Mouse (Mus musculus): Measurements from ENCODE around the gene Htr3a.

Gene Htr3a

DNA sequence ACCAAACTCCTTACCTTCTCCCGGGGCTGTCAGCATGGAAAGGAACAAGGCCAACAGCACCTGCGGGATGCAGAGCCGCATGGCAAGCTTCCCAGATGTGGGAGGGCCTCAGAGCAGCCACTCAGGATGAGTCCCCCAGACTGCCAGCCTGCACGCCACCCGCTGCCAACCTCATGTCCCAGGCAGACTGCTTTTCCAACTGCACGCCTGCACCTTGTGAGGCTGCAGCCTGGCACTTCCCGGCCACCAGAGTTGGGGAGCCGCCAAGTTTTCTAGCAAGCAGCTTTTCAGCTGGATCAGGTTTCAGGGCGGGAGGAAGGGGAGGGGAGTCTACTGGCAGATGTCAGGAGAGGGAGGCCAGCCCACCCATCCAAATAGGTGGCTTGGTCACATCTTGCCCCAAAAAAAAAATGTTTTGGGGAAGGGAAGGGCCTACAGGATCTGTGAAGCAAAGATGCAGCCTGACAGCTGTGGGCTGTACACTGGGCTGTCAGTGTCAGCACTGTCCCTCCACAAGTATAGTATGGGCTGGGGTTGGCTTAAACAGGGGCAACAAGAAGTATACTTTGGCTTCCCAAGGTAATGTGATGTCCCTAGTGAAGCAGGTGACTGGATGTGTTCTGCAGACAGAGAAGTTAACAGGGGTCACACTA lies at the start of gene Htr3a:
Gene Htr3a, minus strand, starts transcription at position 215 of the 653 bp plus-strand sequence.
- peak; percentile 49 for DNase-seq (ENCODE audit: low read depth, low spot score)

DNA sequence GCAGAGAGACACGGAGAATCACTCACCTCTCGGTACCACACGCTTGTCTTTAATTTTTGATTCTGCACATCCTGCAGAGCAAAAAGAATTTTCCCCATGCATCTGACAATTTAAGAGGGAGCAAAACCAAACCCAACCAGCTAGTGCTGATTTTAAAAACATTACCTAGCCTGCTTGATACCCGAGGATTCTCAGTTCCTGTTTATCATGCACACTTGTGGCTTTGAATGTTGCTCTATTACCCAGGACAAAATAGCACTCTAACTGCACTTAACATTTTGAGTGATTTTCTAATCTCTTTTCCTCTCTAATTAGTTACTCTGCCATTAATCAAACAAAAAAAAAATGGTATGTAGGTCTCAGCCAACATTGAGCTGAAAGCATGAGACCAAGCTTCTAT lies 36.7 kb upstream of the Htr3a start:
- DNase-seq (ENCODE audit: low read depth, low spot score), result no peak

DNA sequence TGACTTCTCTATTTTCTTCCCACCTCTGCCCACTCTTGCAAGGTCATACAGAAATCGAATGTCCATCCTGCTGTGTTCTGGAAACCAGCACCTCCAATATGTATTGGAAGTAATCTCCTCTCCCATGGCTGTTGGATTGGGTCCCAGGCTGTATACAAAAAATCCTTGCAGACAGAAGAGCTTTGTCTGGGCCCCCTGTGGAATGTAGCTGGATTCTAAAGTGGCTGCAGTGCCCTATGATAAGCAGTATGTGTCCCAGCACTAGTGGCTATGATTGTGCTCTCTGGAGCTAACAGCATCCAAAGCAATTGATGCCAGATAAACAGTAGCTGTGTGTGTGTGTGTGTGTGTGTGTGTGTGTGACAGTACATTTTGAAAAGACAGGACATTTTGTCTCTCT lies 31.4 kb upstream of the Htr3a start:
- no peak for DNase-seq (ENCODE audit: low read depth, low spot score)

DNA sequence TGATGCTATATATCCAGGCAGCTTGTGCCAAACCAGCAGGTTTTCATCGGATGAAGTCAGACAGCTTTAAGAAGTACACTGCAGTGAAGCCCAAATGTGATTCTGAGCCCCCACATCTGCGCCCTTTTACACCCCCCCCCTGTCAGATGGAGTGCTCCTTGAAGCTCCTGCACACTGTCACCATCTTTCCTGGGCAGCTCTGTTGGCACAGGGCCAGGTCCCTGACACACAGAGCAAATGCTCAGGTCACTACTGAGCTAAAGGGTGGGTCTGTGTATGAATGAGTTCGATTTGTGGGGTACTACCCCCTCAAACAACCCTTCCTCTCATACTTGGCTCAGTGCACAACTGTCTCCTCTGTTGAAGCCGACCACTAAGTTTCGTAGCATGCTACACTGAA lies 18.5 kb upstream of the Htr3a start:
- DNase-seq (ENCODE audit: low read depth, low spot score), result no peak

DNA sequence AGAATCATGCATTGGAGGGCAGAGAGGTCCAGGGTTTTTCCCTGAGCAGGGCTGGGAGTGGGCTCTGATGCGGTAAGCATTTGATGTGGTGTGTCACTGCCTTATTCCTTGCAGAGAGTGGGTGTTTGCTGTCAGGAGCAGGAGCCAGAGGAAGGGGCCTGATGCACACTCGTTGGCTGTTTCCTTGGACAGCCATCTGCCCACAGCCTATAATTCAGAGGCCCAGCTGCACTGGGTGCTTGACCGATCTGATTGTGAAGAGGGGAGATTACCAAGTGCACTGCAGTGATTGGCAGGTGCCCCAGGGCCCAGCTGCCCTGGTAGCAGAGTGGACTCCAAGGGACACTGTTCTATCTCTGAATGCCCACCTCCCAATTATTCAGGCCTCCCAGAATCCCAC lies 17.9 kb upstream of the Htr3a start:
- DNase-seq (ENCODE audit: low read depth, low spot score), result no peak

DNA sequence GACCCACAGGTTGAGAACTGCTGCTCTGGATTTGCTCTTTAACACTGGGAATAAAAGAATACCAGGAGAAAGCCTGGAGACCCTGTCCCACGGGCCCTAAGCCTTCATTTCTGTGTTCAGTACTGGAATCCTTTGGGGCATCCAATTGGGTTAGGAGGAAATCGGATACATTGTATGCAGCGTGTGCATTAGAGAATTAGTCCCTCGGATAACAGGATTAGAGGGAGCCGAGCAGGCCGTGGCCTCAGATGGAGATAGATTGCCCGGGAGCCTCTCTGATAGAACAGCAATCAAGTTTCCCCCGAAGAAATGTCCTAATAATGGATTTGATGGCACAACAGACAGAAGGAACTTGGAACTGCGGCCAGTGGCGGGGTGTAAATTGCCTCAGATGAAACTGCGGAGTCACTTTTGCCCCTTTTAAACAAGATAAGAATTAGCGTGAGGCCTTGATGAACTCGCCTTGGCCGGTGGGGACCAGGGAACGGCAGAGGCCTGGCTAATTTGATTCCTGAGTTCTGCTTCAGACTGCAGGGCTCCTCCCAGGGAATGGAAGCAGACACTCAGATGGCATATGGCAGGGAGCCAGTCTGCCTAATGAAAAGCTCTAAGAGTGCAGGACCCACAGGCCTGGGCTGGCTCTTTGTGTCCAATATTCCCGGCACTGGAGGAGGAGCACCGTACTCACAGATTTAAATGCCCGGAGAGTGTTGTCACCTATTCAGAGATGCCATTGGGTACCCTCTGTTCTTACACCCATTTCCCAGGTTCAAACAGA lies 5.3 kb upstream of the Htr3a start:
- no peak for DNase-seq (ENCODE audit: low read depth, low spot score)

DNA sequence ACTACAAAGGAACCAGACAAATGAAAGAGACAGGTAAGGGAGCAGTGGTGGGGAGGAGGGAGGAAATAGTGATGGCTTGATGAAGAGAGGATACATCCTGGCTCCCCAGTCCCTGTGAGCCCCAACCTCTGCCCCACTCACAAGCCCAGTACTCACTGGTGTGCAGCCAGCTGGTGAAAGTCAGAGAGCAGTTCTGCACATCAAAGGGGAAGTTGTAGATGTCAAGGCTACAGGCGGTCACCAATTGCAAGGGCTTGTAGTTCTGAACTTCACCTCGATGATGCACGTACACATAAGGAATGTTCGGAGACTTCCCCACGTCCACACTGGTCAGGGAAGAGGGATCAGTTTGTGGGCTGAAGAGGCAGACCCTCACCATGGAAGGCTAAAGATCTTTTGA lies 6.5 kb downstream of the Htr3a start:
- DNase-seq (ENCODE audit: low read depth, low spot score), result no peak

DNA sequence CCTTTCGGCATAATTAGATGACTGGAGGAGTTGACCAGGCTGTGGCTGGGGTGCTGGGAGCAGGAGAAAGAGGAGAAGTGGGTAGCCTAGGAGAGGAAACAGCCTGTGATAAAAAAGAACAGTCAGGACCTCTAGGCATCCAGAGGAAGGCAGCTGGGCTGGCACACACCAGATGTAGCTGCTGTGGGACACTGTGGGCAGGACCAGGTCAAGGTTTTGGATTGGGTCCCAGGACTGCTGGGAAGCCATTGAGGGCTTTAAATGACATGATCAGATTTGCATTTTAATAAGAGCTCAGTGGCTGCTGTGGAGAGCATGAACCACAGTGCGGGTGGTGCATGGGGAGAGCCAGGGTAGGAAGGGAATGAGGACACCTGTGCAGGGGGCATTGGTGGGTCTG lies 7.1 kb downstream of the Htr3a start:
- DNase-seq (ENCODE audit: low read depth, low spot score), result no peak

DNA sequence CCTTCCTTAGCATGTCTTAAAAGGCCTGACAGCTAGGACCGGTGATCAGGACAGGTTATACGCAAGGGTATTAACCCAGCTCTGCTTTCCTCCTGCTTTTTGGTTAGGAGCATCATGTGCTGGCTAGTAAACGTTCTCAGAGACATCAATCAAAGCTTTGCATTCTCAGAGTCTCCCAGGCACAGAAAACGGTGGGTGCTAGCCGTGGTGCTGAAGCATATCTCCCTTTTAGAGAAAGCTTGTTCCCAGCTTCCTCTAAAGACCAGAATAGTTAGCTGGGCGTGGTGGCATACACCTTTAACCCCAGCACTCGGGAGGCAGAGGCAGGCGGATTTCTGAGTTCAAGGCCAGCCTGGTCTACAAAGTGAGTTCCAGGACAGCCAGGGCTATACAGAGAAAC lies 12.3 kb downstream of the Htr3a start:
- no peak for DNase-seq (ENCODE audit: low read depth, low spot score)

DNA sequence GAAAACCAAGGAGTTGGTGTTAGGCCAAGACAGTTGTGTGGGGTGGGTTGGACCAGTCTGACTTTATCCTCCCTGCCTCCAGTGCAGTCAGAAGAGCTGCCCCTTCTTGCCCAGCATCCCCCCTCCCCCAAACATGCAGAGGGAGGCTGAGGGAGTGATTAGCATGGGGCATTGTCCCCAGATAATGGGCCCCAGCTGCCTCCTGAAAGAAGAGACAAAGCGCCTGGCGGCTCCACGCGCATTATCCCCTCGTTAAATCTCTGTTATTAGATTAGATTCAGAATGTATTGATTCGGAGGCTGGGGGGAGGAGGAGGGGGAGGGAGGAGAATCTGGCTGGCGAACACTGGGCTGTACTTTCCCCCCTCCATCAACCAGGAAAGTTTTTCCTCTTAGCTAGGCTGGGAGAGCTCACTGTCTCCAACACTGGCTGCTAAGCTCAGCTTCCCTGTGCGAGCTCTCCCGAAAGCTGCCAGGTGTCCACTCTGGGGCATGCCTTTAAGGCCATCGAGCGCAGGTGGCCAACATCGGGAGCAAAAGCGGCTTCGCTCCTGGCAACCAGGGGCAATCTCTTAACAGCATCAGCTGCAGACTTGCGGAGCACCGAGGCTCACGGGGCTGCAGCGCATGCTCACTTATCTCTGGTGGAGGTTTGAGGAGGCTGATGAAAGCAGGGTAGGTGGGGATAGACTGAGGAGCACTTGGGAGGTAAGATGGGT lies 14.9 kb downstream of the Htr3a start:
- no peak for DNase-seq (ENCODE audit: low read depth, low spot score)

DNA sequence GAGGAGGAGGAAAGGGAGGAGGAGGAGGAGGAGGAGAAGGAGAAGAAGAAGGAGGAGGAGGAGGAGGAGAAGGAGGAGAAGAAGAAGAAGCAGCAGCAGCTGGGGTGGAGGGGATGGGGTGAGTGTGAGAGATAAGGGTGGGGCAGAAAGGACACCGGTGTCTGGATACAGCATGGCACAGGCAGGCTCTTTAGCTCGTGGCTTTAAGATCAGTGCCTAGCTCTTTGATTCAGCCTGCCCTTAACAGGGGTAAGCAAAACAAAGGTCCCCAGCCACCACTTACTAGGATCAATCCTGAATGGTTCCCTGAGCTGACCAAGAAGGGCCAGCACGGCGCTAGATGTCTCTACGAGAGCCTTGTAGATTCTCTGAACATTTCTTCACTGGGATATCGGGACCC lies 16.1 kb downstream of the Htr3a start:
- no peak for DNase-seq (ENCODE audit: low read depth, low spot score)

DNA sequence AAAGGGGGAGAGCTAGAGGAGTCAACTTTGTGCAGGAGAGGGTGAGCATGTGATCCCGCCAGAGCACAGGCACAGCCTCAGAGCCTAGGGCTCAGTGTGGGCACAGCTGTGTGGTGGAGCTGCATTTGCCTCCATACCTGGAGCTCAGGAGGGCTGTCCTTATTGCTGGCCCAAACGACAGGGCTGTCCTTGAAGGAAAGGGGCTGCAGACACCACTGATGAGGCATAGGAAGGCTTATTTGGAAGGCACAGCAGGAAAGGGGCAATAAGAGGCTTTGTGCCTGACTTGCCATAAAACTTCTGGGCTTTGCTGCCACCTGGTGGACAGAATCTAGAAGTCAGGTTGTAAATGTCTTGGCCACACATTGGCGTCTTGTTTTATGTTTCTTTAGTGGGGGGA lies 16.9 kb downstream of the Htr3a start:
- peak; percentile 52 for DNase-seq (ENCODE audit: low read depth, low spot score)

DNA sequence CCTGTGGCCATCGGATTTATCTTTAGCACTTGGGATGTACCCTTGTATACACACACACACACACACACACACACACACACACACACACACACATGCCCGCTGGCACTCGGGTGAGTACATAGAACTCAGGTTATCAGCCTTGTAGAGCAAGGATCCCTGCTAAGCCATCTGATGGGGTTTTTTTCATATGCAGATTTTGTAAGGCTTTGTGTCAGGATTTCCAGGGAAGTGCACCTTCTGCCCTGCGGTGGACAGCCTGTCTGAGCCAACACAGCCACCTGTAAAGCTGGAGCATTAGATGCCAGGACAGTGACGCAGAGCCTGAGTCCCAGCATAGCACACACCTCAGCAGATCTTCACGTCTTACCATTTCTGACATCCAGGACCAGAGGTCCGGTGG lies 21.8 kb downstream of the Htr3a start:
- no peak for DNase-seq (ENCODE audit: low read depth, low spot score)

DNA sequence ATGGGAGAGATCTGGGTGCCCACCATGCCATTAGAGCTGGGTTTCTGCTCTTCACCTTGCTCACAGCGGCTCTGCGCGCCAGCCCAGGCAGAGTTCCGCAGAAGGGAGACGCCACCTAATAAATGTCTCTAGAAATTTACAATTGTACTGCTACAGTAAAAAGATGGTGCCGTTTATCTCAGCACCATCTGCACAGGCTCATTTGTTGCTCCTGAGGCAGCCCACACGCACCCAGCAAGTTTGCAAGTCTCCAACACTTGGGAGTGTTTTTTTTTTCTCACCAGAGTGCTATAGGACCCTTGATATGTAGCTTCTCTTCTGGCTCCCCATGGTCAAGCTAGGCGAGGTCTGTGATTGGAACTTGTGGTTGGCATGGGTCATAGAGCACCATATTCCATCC lies 38.0 kb downstream of the Htr3a start:
- DNase-seq (ENCODE audit: low read depth, low spot score), result peak; percentile 33

DNA sequence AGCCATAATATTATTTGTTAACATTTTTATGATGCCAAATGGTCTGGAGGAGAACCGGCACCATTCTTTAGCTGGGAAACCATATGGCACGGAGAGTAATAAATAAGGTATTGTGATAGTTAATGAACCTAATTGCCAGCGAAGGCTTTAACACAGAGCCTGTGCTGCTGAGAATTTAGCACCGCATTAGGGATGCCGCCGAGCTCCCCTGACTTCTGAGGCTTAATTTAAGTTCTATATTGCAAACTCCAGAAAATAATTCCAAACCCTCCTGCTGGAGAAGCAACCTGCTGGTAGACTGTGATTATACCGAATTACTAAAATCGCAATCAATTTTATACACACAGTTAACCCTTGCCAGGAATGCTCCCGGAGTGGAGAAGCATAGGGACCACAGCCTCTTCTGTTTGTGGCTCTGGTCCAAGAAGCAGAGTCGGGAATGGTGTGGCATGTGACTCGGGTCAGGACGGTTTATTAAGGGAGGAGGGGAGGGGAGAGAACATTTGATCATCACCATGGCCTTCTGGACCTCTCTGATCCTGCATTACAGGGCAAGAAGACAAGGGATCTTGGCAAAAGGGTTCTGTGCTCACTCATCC lies 44.3 kb downstream of the Htr3a start:
- no peak for DNase-seq (ENCODE audit: low read depth, low spot score)

DNA sequence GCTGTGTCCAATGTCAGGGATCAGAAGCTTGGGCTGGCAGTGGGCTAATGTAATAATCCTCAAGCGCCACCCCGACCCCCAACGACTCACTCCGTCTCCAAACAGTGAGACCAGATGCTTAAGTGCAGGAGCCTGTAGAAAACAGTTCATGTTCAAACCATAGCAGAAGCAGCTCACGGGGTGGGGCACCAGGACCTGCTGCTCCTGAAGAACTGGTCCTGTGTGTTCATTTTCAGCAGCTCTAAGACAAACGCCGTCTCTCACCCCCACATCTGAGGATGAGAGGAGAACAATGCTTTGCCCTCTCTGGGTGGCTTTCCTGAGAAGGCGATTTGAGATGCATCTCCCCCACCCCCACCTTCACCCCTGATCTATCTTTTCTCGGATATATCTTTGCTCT lies 45.7 kb downstream of the Htr3a start:
- no peak for DNase-seq (ENCODE audit: low read depth, low spot score)

DNA sequence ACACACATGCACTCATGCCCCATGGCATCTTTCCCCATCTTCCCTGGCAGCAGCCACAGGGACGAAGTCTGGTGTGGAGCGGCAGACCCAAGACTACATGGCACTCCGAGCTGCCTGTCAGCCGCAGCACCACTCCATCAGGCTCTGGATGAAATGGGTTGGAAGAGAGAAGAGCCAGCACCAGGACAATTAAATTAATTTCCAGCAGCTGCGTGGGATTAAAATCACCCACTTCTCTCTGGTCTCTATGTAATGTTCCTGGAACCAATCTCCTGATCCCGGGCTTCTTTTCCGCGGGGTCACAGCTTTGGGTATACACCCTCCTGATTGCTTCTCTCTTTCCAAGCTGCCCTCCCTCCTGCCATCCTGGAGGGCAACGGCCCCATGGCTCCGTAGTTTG lies 49.4 kb downstream of the Htr3a start:
- no peak for DNase-seq (ENCODE audit: low read depth, low spot score)

DNA sequence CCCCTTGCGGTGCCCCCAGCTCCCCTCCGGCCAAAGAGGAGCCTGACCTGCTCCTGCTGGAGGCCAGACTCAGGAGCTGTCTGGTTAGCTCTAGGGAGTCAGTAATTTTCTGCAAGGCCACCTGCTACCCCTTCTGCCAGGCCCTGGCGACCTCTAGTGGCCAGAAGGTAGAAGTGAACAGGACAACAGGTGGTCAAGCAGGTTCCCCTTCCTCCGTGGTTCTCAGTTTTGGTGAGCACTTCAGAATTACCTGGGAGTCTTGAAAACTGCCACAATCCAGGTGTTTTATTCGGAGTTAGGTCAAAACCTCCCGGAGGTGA lies 50.4 kb downstream of the Htr3a start:
- no peak for DNase-seq (ENCODE audit: low read depth, low spot score)

DNA sequence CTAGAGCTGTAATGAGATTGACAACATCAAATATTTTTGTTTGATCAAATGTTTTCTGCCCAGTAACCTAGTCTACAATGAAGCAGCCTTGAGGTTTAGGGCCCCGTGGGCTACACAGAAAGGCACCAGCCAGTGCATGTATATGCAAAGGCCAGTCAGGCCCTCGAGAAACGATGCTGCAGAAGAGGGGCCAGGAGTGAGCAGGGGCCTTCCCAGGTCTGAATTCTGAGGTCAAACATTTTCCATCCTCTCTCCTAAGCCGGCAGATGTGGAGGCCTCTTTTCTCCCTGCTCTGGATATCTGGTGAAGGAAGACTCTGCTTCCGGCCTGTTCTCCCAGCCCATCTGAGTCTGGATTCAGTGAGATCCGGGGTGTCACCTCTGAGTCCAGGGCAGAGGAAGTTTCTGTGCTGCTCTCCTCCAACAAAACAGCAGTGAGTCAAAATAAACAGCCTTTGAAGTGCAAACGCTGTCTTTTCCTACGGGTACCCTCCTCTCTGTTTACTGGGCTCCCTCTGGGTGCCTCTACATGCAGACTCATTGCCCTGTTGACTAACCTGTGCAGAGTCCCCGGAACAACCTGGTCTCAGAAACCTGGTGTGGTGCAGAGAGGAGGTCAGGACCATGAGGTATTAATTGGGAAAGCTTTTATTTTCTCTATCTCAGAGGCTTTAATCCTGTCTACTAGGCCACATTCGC lies 50.9 kb downstream of the Htr3a start:
- no peak for DNase-seq (ENCODE audit: low read depth, low spot score)

DNA sequence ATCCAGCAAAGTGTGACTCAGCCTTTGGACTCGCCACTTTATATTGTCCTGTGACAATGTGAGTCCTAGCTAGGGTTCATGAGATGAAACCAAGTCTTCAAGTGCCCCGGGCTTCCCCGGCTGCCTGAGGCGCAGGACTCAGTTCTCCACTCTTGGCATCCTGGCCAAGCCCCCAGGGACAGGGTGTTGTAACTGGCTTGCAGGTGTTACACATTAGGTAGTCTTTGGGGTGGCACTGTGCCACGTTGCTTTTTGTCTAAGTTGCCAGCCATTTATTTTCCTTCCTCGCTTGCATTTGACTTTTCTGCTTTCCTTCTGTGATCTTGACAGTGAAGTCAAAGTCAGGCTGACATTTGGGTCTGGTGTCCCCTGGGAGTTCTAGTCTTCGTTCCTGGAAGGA lies 53.0 kb downstream of the Htr3a start:
- no peak for DNase-seq (ENCODE audit: low read depth, low spot score)

DNA sequence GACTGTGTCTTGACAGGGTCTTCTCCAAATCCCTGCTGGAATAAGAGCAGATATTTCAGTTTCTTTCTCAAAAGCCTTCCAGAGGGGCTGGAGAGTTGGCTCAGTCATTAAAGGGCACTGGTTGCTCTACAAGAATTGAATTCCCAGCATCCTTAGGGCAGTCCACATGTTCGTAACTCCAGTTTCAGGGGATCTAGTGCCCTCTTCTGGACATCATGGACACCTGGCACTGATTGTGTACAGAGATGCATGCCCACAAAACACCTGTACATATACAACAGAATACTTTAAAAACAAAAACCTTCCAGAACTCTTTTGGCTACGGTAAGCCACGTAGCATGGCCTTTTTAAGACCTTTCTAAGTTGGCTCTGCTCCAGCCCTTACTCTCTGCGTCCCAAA lies 54.7 kb downstream of the Htr3a start:
- no peak for DNase-seq (ENCODE audit: low read depth, low spot score)

DNA sequence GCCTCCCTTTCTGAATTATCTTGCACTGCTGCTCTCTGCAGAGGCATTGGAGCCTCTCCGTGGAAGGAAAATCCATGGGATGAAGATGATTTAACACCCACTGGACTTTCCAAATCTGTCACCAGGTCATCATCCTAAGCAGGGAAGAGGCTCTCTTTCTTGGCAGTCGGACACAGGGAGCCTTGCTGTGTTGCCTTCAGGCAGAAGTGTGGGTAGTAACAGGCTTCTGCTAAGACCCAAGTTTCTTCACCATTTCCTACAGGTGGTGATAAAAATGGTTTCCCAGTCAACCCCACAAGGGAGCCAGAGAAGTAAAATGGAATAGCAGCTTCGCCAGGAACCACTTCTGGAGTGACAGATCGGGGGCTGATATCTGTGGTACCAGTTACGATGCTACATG lies 61.4 kb downstream of the Htr3a start:
- no peak for DNase-seq (ENCODE audit: low read depth, low spot score)

Measured in telencephalon, adult 2 months (tissue).